Mouse (Mus musculus) limb, embryonic 14.5 days (tissue): Measurements from ENCODE around the gene Cdv3. TPM values are rescaled to one million over a fixed set of nuclear protein-coding genes. Genes with fewer than 3 reads are reported as not detected.

ENCODE experiments used
- ATAC-seq: fragments of 200-750 bp; cut with Nextera tagmentation; 2 replicates; pipeline ENCODE4 v1.8.0; 2017; ENCODE audit warnings: low read depth, moderate number of reproducible peaks, moderate TSS enrichment; ENCODE audit not compliant: low FRiP score
- DNase-seq: peaks from one replicate; pipeline ENCODE4 v3.0.0-alpha.2; 2015; ENCODE audit warnings: low spot score
- H3K27ac ChIP-seq: fragments of 300-500 bp; sonication (generic); replicated peaks from 2 replicates; pipeline ENCODE4 v1.5.1; 2014; ENCODE audit warnings: low read depth, mild to moderate bottlenecking, low read length, moderate library complexity, mixed read lengths
- H3K27me3 ChIP-seq: fragments of 300-500 bp; sonication (generic); 2 replicates; pipeline ENCODE4 v1.6.1; 2014; ENCODE audit warnings: low read length, mixed read lengths; ENCODE audit not compliant: control insufficient read depth, insufficient read depth
- H3K36me3 ChIP-seq: fragments of 300-500 bp; sonication (generic); 2 replicates; pipeline ENCODE4 v1.6.1; 2014; ENCODE audit warnings: mild to moderate bottlenecking, low read length, moderate library complexity, mixed read lengths; ENCODE audit not compliant: control insufficient read depth, insufficient read depth
- H3K4me1 ChIP-seq: fragments of 300-500 bp; sonication (generic); 2 replicates; pipeline ENCODE4 v1.6.1; 2014; ENCODE audit warnings: antibody characterized with exemption, low read length, mixed read lengths; ENCODE audit not compliant: control insufficient read depth, insufficient read depth
- H3K4me2 ChIP-seq: fragments of 300-500 bp; sonication (generic); replicated peaks from 2 replicates; pipeline ENCODE4 v1.6.1; 2014; ENCODE audit warnings: low read depth, mild to moderate bottlenecking, low read length, moderate library complexity; ENCODE audit not compliant: severe bottlenecking
- H3K4me3 ChIP-seq: fragments of 300-500 bp; sonication (generic); replicated peaks from 2 replicates; pipeline ENCODE4 v1.5.1; 2014; ENCODE audit warnings: low read length
- H3K9ac ChIP-seq: fragments of 300-500 bp; sonication (generic); 2 replicates; pipeline ENCODE4 v1.6.1; 2014; ENCODE audit warnings: mild to moderate bottlenecking, low read depth, low read length, moderate library complexity; ENCODE audit not compliant: severe bottlenecking
- H3K9me3 ChIP-seq: fragments of 300-500 bp; sonication (generic); 2 replicates; pipeline ENCODE4 v1.6.1; 2016; ENCODE audit warnings: low read length; ENCODE audit not compliant: control insufficient read depth
- POLR2A ChIP-seq: fragments of 200-500 bp; IDR thresholded peaks from 2 replicates; pipeline ENCODE4 v1.8.0; 2012; ENCODE audit warnings: inconsistent platforms, mild to moderate bottlenecking, moderate library complexity, borderline replicate concordance; ENCODE audit not compliant: insufficient read depth, insufficient read length; ENCODE audit errors: extremely low read depth
- WGBS: fragments of 180-500 bp; shearing (Covaris S2); extraction: QIAGEN DNeasy Blood & Tissue Kit; methylation state at CpG from one replicate; pipeline ENCODE4 v1.1.7; 2014; 5-methylcytosine and 5-hydroxymethylcytosine counted together
- polyA plus RNA-seq, 2 experiments: library from polyadenylated mRNA; depleted of rRNA in 1 of 2; stranded (reverse) in 1 of 2; unstranded in 1 of 2; fragments of >200 nt; fragmentation: Nextera tagmentation in 1 of 2; extraction: Ambion mirVana in 1 of 2; gene quantifications; 2 replicates each; pipeline versions ENCODE4 v1.2.1 to v1.2.3; 2012 to 2014

Gene Cdv3
- polyA plus RNA-seq, 2 experiments = 83.7 to 89.0 TPM

DNA sequence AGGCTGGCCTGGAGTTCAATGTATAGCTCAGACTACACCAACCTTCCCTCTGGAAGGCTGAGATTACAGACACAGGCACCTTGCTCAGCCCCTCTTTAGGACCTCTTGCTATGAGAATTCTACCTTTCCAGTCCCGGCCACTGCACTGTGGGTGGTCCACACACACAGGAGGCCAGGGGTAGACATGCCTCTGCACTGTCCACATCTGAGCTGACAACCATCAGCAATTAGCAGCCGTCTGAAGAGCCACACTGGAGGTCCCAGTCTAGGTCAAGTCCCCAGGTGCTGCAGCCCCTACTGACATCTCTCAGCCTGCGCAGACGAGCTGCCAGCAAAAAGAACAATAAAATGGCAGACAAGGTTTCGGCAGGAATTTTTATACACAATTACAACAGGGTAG is 20.9 kb upstream of the Cdv3 start:
- Histone ChIP-seq H3K36me3 (no peaks in the 10 kb centered on the region), H3K9me3 (no peaks in the 10 kb centered on the region), H3K4me1 (peaks cover 12% of the 10 kb centered on the region), H3K4me3 (no peak overlapping the region), H3K4me2 (peak overlapping the region; percentile 4; the same call in 1 of the 2 replicates), H3K9ac (no peak overlapping the region), H3K27ac (peak overlapping the region; percentile 28; the same call in 1 of the 2 replicates), H3K27me3 (no peaks in the 10 kb centered on the region)
- no peak for TF ChIP-seq POLR2A
- WGBS = 13% methylated on average over 5 of the region's 5 CpGs
- DNase-seq (no peak), ATAC-seq (peak; percentile 60; the same call in 1 of the 2 replicates)

DNA sequence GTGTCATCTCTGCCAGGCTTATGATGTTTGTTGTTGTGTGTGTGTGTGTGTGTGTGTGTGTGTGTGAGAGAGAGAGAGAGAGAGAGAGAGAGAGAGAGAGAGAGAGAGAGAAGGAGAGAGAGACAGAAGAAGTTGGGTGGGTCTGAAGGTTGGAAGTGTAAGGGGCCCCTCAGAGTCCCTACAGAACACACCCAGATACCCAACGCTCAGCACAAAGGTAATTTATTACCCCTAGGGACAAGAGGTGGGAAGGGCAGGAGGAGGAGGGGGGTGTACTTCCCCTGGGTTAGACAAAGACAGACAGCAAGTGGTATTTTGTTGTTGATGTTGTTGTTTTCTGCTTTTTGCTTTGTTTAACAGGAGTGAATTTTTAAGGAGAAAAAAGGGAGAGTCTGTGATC is 20.0 kb upstream of the Cdv3 start:
- Histone ChIP-seq H3K4me2 (no peak overlapping the region), H3K9ac (no peak overlapping the region), H3K9me3 (no peaks in the 10 kb centered on the region), H3K27me3 (no peaks in the 10 kb centered on the region), H3K27ac (no peak overlapping the region), H3K4me1 (peaks cover 12% of the 10 kb centered on the region), H3K4me3 (no peak overlapping the region), H3K36me3 (no peaks in the 10 kb centered on the region)
- no peak for ATAC-seq
- DNase-seq = no peak
- 29% methylated on average over 1 of the region's 1 CpGs for WGBS
- no peak for TF ChIP-seq POLR2A

DNA sequence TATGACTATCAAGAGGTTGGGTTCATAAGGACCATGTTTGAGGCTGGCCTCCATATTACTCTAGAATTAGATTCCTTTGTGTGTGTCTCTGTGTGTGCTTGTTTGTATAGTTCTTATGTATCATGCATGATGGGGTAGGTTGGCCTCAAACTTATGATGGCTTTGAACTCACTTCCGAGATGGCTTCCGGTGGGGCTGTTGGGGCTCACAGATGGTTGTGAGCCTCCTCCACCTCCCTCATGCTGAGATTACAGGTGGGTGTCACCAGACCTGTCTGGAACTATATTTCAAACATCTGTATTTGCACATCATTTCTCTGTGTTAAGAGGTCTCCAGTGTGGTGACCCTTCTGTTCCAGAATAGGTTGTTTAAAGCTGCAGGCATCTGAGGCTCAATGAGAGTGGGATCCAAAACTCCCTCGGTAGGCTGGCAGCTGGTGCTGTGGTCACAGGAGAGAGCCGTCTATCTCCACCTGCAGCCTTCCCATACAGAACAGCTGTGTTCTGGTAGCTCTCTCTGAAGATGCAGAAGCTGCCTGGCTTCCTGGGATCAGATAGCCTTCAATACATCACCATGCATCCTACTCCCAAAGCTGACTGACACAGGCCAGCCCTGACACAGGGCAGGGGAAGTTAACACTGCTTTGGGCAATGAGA is 18.6 kb upstream of the Cdv3 start:
- no peaks in the 10 kb centered on the region for H3K36me3 ChIP-seq
- peaks cover 12% of the 10 kb centered on the region for H3K4me1 ChIP-seq
- H3K27me3 ChIP-seq = no peaks in the 10 kb centered on the region
- TF ChIP-seq POLR2A = no peak
- H3K27ac ChIP-seq = no peak overlapping the region
- DNase-seq (no peak), ATAC-seq (no peak)
- no peak overlapping the region for H3K9ac ChIP-seq
- no peaks in the 10 kb centered on the region for H3K9me3 ChIP-seq
- 56% methylated on average over 4 of the region's 4 CpGs for WGBS
- H3K4me2 ChIP-seq = no peak overlapping the region
- H3K4me3 ChIP-seq = no peak overlapping the region

DNA sequence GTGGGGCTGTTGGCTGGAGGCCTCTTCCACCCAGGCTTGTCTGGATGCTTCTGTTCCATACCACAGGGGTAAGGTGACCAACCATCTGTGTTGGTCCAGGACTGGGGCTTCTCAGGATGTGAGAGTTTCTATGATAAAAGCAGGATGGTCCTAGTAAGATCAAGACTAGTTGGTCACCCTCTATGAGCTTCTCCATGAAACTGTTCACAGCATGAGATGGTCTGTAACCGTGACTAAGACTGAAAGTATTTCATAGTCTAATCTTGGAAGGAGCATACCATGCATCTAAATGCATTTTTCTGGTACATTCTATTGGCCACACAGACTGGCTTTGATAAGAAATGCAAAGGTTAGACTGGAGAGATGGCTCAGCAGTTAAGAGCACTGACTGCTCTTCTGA is 17.9 kb upstream of the Cdv3 start:
- no peaks in the 10 kb centered on the region for H3K27me3 ChIP-seq
- TF ChIP-seq POLR2A = no peak
- peaks cover 12% of the 10 kb centered on the region for H3K4me1 ChIP-seq
- H3K9me3 ChIP-seq = no peaks in the 10 kb centered on the region
- H3K4me3 ChIP-seq = no peak overlapping the region
- DNase-seq (no peak), ATAC-seq (no peak)
- H3K36me3 ChIP-seq = no peaks in the 10 kb centered on the region
- 90% methylated on average over 1 of the region's 1 CpGs for WGBS
- H3K9ac ChIP-seq = no peak overlapping the region
- H3K27ac ChIP-seq = no peak overlapping the region
- no peak overlapping the region for H3K4me2 ChIP-seq

DNA sequence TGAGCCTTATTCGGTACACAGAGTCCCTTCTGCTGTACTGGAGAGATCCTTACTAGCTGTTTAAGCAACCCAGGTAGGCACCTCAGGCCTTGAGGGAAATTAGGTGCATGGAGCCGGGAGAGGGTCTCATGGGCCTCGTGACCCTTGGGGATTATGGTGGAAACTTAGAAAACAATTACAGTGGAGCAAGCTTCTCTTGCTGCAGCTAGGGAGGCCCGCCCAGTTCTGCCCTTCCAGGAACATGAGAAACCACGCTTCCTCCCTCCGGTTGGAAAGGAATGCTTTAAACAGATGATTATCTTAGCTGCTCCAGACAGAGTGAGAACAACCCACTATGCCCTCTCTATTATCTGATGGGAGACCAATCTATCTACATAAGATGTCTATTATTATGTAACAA is 17.3 kb upstream of the Cdv3 start:
- no peak overlapping the region for H3K4me3 ChIP-seq
- H3K36me3 ChIP-seq = no peaks in the 10 kb centered on the region
- ATAC-seq (no peak), DNase-seq (no peak)
- H3K4me2 ChIP-seq = no peak overlapping the region
- H3K9me3 ChIP-seq = no peaks in the 10 kb centered on the region
- H3K9ac ChIP-seq = no peak overlapping the region
- peaks cover 12% of the 10 kb centered on the region for H3K4me1 ChIP-seq
- no peaks in the 10 kb centered on the region for H3K27me3 ChIP-seq
- no peak overlapping the region for H3K27ac ChIP-seq
- TF ChIP-seq POLR2A = no peak
- WGBS = 47% methylated on average over 6 of the region's 6 CpGs
